Mouse (Mus musculus): ENCODE measurements around the gene Cul4a.

- TF ChIP-seq POLR2A (IDR thresholded peaks at IDR 0.05; ENCODE audit: insufficient read length, low read depth) = peak; percentile 73
- TF ChIP-seq CEBPB (IDR thresholded peaks at IDR 0.05; ENCODE audit: insufficient read depth, poor library complexity, severe bottlenecking) = no peak
- TF ChIP-seq E2F4 (IDR thresholded peaks at IDR 0.05; ENCODE audit: insufficient read depth) = no peak
- peak; percentile 70 for TF ChIP-seq POLR2AphosphoS2 (IDR thresholded peaks at IDR 0.05; ENCODE audit: insufficient read length, low read depth)
Observed at GRCm38 (mm10) chr8:13158718-13159376, 53.4 kb downstream of the Cul4a start, which contains the start of gene Lamp1.
